Mouse (Mus musculus) megakaryocyte, embryonic 14.5 days (primary cell): ENCODE measurements at regions not wholly inside any gene's neighbourhood (a gene's known extent, or its start where the extent isn't known, plus 50 kb on each side); places are given as distances from the start of the nearest gene placed in this dataset.
A peak's percentile ranks its signal among the peaks of the same experiment; 100 is the strongest.

Experiments used
- H3K27me3 ChIP-seq: replicated peaks from 2 replicates; pipeline ENCODE3; 2012; ENCODE audit warnings: inconsistent platforms
- H3K36me3 ChIP-seq: replicated peaks from 2 replicates; pipeline ENCODE3; 2012; ENCODE audit warnings: low read length, inconsistent platforms, mixed read lengths
- H3K4me1 ChIP-seq: 2 replicates; pipeline ENCODE4 v1.6.1; 2012; ENCODE audit warnings: inconsistent platforms
- H3K4me3 ChIP-seq: replicated peaks from 2 replicates; pipeline ENCODE3; 2012; ENCODE audit warnings: moderate library complexity, mild to moderate bottlenecking, inconsistent platforms
- H3K9me3 ChIP-seq: 2 replicates; pipeline ENCODE4 v1.6.1; 2012; ENCODE audit warnings: inconsistent platforms
- FLI1 ChIP-seq: IDR thresholded peaks from 2 replicates; pipeline ENCODE4 v1.6.1; 2012; ENCODE audit warnings: low read length, inconsistent platforms, mixed read lengths
- GATA1 ChIP-seq: IDR thresholded peaks from 3 replicates; pipeline ENCODE4 v1.6.1; 2012; ENCODE audit warnings: mixed read lengths, low read length, inconsistent platforms, borderline replicate concordance

DNA sequence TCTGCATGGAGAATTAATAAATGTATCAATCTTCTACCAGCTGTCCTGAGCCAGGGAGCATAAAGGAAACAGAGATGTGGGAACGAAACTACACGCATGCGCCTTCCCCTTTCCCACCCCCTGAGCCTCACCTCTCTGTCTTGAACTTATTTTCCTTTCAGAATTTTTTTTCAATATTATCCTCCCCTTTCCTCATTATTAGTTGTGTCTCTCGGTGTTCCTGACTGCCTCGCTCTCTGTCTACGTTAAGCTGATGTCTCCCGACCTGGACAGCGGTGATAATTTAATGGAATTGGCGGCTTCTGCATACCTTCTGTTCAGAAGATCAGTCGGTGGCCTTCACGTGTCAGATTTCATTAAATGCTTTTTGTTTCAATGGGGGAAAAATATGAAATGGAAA lies 539.2 kb downstream of the Kcnj2 start:
- Histone ChIP-seq H3K27me3 (no peaks in the 10 kb centered on the region), H3K4me3 (no peak overlapping the region), H3K4me1 (no peaks in the 10 kb centered on the region), H3K36me3 (no peaks in the 10 kb centered on the region), H3K9me3 (no peaks in the 10 kb centered on the region)
- TF ChIP-seq GATA1 (no peak), FLI1 (no peak)

DNA sequence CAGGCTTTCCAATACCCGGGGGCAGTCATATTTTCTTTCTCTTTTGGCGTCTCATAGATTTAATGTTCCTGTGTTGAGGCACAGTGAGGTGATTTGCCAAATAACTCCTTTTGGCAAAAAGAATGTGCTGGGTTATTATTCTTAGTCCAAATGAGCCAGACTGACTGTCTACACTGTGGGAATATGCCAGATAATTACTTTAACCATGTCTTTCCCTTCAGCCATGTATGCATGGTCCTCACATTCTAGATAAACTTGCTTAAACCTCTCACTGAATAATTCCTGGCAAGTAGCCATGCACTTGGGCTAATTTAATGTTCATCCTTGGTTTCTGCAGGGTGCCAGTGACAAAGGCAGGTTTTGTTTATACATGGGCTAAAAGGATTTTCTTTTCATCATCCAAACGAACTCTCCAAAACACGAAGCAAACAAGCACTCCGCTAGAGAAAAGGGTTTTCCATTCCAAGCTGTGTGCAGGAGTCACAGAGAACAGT lies 544.6 kb downstream of the Kcnj2 start:
- H3K27me3 ChIP-seq: no peaks in the 10 kb centered on the region
- no peak overlapping the region for H3K4me3 ChIP-seq
- H3K36me3 ChIP-seq: no peaks in the 10 kb centered on the region
- H3K4me1 ChIP-seq: no peaks in the 10 kb centered on the region
- H3K9me3 ChIP-seq: peaks cover 4% of the 10 kb centered on the region; the same call in 1 of the 2 replicates
- TF ChIP-seq GATA1: no peak
- TF ChIP-seq FLI1: no peak

DNA sequence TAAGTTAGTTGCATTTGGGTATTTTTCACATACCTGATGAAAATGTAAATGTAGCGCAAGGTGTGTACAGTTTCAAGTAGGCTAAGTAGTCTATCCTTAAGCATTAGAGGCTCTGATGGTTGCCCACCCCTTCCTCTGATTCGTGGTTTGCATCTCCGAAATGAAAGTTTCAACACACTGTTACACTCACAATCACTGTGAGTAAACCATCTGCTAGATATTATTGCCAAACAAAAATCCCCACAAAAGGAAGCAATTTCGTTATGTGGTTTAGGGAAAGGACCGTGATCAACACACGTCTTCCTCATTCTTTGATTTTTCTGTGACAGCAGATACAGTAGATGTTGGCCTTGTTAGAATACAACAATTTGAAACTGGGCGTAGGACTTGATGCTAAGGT lies 577.6 kb downstream of the Kcnj2 start:
- no peaks in the 10 kb centered on the region for H3K9me3 ChIP-seq
- H3K4me3 ChIP-seq: no peak overlapping the region
- TF ChIP-seq FLI1: no peak
- no peak for TF ChIP-seq GATA1
- H3K4me1 ChIP-seq: no peaks in the 10 kb centered on the region
- no peaks in the 10 kb centered on the region for H3K27me3 ChIP-seq
- H3K36me3 ChIP-seq: no peaks in the 10 kb centered on the region

DNA sequence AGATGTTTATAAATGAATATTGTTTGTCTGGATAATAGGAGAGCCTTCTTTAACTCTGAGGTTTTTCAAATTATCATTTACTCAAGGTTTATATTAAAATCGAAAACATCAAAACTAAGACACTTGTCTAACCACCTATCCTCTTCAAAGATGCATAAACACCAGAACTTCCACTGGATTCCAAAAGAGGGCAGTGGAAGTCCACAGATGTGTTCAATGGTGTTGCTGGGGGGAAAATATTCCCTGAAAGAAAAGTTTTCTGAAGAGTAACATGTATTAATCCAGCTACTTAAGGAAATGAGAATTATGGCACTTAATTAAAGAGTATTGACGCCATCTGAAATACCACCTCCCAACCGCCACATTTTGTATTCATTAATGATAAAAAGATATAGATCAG lies 586.9 kb downstream of the Kcnj2 start:
- Histone ChIP-seq H3K4me1 (no peaks in the 10 kb centered on the region), H3K4me3 (no peak overlapping the region), H3K9me3 (peaks cover 6% of the 10 kb centered on the region), H3K27me3 (no peaks in the 10 kb centered on the region), H3K36me3 (no peaks in the 10 kb centered on the region)
- TF ChIP-seq GATA1 (no peak), FLI1 (no peak)

DNA sequence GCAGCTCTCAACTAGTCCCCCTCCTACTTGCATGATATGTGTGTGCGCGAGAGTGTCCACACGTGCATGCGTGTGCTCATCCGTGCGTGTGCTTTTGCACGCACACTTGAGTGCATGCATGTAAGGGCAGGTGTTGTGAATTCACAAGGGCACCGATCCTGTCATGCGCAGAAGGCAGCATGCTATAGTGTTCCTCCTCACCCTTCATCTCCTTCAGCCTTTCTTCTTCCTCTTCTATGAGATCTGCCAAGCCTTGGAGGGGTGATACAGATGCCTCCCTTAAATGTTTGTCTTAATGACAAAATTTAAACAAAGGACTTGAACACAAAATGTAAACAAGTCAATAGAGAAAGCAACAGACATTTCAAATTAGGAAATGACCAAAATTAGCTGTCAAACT lies 591.8 kb downstream of the Kcnj2 start:
- H3K4me3 ChIP-seq: peak overlapping the region; percentile 16
- H3K9me3 ChIP-seq: peaks cover 6% of the 10 kb centered on the region
- TF ChIP-seq FLI1 (no peak), GATA1 (no peak)
- H3K27me3 ChIP-seq: no peaks in the 10 kb centered on the region
- H3K4me1 ChIP-seq: no peaks in the 10 kb centered on the region
- no peaks in the 10 kb centered on the region for H3K36me3 ChIP-seq

DNA sequence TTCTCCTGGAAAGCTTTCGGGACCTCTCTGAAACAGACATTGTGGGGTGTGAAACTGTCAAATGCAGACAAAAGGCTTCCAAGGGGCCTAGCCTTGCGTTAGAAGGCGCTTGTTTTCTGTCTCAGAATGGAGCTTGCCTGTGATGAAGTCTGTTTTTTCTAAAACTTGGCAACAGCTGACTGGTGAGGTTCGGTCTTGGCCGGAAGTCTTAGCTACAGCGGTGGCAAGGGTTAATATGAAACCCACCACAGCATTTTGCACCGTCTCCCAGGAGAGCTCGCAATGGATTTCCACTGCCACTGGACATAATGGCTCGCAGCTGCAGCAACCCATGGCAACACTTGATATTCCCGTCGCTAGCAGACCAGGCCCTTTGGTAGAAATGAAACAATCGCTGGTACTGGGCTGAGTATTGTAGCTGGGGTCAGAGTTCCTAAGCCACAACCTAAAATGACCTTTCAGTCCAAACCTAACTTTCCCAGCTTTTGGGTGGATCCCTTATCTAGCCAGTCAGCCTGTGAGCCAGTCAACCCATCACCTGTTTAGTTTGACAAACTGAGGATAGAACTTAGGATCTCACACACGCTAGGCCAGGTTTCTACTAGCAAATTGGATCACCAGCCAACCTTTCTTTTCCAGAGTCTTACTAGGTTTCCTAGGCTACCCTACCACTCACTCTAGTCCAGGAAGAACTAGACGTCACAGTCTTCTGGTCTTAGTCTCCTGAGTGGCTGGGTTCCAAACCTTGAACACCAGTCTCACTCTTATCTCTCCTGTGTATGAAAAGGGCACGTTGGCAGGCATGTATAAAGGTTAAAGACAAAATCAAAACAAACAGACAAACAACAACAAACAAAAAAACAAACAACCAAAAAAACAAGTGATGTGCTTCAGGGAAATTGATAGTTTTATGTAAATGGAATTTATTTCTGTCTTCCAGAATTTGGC lies 592.7 kb downstream of the Kcnj2 start:
- TF ChIP-seq FLI1: no peak
- TF ChIP-seq GATA1: no peak
- peaks cover 6% of the 10 kb centered on the region for H3K9me3 ChIP-seq
- H3K4me3 ChIP-seq: no peak overlapping the region
- no peaks in the 10 kb centered on the region for H3K4me1 ChIP-seq
- no peaks in the 10 kb centered on the region for H3K36me3 ChIP-seq
- H3K27me3 ChIP-seq: no peaks in the 10 kb centered on the region

DNA sequence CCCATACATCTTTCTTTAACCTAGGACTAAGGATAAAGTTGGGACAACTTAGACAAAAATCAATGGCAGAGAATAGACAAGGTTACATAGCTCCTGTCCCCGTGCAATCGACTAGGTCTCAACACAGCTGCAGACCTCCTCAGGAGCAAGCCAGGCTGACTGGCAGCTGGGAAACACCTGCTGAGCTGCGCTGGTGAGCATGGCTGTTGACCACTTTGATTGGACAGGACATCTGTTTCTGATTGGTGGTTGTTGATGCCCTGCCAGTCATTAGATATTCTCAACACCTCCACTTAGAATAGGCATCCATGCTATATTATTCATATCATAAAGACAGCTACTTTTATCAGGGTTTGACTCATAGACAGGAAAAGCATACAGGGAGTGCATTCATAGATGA lies 597.3 kb downstream of the Kcnj2 start:
- no peaks in the 10 kb centered on the region for H3K4me1 ChIP-seq
- H3K36me3 ChIP-seq: no peaks in the 10 kb centered on the region
- no peak overlapping the region for H3K4me3 ChIP-seq
- no peaks in the 10 kb centered on the region for H3K27me3 ChIP-seq
- H3K9me3 ChIP-seq: no peaks in the 10 kb centered on the region
- TF ChIP-seq GATA1 (no peak), FLI1 (no peak)

DNA sequence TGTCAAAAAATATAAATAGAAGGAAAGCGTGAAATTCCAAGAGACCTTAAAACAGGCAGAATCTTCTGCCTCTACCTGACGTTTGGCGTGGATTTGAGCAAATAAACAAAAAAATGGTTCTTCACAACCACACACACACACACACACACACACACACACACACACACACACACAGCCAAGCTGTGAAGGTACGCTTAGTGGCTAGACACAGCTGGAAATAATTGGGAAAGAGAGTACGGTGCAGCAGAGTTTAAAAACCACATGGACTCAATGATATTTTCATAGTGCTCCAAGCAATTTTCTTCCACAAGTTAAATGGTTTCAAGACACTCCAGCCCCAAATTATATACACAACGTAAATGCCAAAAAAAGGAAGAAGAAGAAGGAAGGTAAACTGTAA lies 600.4 kb downstream of the Kcnj2 start:
- no peak for TF ChIP-seq GATA1
- no peak for TF ChIP-seq FLI1
- Histone ChIP-seq H3K4me1 (no peaks in the 10 kb centered on the region), H3K27me3 (no peaks in the 10 kb centered on the region), H3K4me3 (no peak overlapping the region), H3K36me3 (no peaks in the 10 kb centered on the region), H3K9me3 (no peaks in the 10 kb centered on the region)

DNA sequence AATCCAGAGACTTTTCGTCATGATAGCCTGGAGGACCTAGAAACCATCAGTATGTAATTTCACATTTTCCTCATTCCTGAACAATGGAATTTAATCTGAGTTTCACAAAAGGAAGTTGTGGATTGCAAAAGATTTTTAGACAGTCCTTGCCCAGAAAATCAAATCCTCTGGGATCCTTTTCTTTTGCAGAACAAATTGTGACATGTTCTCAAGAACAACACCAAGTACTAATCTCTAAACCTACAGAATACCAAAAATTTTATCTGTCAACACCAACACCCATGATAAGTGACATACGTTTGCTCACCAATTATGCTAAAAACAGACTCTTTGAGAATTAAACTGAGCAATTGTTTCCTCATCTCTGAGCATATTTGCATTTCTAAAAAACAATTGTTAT lies 605.9 kb downstream of the Kcnj2 start:
- no peaks in the 10 kb centered on the region for H3K9me3 ChIP-seq
- TF ChIP-seq FLI1 (no peak), GATA1 (no peak)
- no peaks in the 10 kb centered on the region for H3K4me1 ChIP-seq

DNA sequence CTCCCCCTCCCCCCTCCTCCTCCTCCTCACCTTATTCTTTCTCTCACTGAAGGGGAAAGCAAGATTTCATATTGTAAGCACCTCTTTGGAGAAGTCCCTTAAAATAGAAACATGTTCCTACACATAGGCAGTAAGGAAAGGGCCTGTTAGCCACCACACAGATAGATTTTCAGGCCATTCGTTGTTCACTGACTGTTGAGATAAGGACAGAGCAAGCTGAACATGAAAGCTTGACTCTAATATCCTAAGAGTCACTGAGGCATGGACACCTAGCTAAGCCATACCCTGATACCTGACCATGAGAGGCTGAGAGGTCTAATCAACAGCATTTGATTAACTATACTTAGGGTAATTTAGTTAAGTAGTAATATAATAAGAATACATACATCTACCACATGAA lies 609.7 kb downstream of the Kcnj2 start:
- Histone ChIP-seq H3K36me3 (no peaks in the 10 kb centered on the region), H3K9me3 (no peaks in the 10 kb centered on the region), H3K4me1 (no peaks in the 10 kb centered on the region), H3K4me3 (no peak overlapping the region), H3K27me3 (no peaks in the 10 kb centered on the region)
- TF ChIP-seq FLI1: no peak
- no peak for TF ChIP-seq GATA1

More for the DNA sequence above, 605.9 kb downstream of the Kcnj2 start:
- no peaks in the 10 kb centered on the region for H3K36me3 ChIP-seq
- no peaks in the 10 kb centered on the region for H3K27me3 ChIP-seq
- no peak overlapping the region for H3K4me3 ChIP-seq
